Mouse (Mus musculus) ES-E14 (cell line): Measurements from ENCODE around the gene Znrf3.

Experiments
- CHD2 ChIP-seq: IDR thresholded peaks from 2 replicates; pipeline ENCODE4 v1.6.1; 2014; ENCODE audit warnings: mild to moderate bottlenecking, low read depth, low read length, inconsistent platforms
- MAFK ChIP-seq: IDR thresholded peaks from 2 replicates; pipeline ENCODE4 v1.6.1; 2014; ENCODE audit warnings: mild to moderate bottlenecking, low read depth, low read length, inconsistent platforms; ENCODE audit not compliant: insufficient read depth
- ZC3H11A ChIP-seq: IDR thresholded peaks from 2 replicates; pipeline ENCODE4 v1.6.1; 2012; ENCODE audit warnings: low read depth, mild to moderate bottlenecking, inconsistent platforms, low read length, borderline replicate concordance

GRCm38 (mm10) chr11:5414856-5415616, 29.6 kb downstream of the Znrf3 start:
- no peak for TF ChIP-seq ZC3H11A
- TF ChIP-seq MAFK: no peak
- TF ChIP-seq CHD2: no peak
